Mouse (Mus musculus): ENCODE measurements at regions not wholly inside any gene's neighbourhood (a gene's known extent, or its start where the extent isn't known, plus 50 kb on each side); places are given as distances from the start of the nearest gene placed in this dataset.

GRCm38 (mm10) chr17:84129204-84129603, 58.5 kb downstream of the Zfp36l2 start:
- DNase-seq = peak; percentile 67

- DNase-seq = no peak
Measured at GRCm38 (mm10) chr17:84128262-84128661, 59.5 kb downstream of the Zfp36l2 start.

- no peak for DNase-seq
Measured at GRCm38 (mm10) chr17:84126168-84126567, 61.6 kb downstream of the Zfp36l2 start.

GRCm38 (mm10) chr17:84123161-84123560, 64.6 kb downstream of the Zfp36l2 start:
- DNase-seq = no peak

- no peak for DNase-seq
Measured at GRCm38 (mm10) chr17:84122486-84123131, 65.1 kb downstream of the Zfp36l2 start.

- no peak for DNase-seq
Measured at GRCm38 (mm10) chr17:84121291-84121690, 66.5 kb downstream of the Zfp36l2 start.

- no peak for DNase-seq
Measured at GRCm38 (mm10) chr17:84119221-84120017, 68.3 kb downstream of the Zfp36l2 start.

- no peak for DNase-seq
Measured at GRCm38 (mm10) chr17:84118781-84119180, 69.0 kb downstream of the Zfp36l2 start.

- DNase-seq = no peak
Measured at GRCm38 (mm10) chr17:84118271-84118670, 69.5 kb downstream of the Zfp36l2 start.

GRCm38 (mm10) chr17:84117756-84118155, 70.0 kb downstream of the Zfp36l2 start:
- DNase-seq = peak; percentile 44

GRCm38 (mm10) chr17:84116340-84117279, 71.1 kb downstream of the Zfp36l2 start:
- DNase-seq = no peak

- DNase-seq = no peak
Measured at GRCm38 (mm10) chr17:84115957-84116339, 71.8 kb downstream of the Zfp36l2 start.

- DNase-seq = no peak
Measured at GRCm38 (mm10) chr17:84115133-84115532, 72.6 kb downstream of the Zfp36l2 start.

GRCm38 (mm10) chr17:84114279-84114994, 73.3 kb downstream of the Zfp36l2 start:
- DNase-seq = no peak

- peak; percentile 93 for DNase-seq
Measured at GRCm38 (mm10) chr17:84113608-84114278, 74.0 kb downstream of the Zfp36l2 start.

- peak; percentile 46 for DNase-seq
Measured at GRCm38 (mm10) chr17:84112411-84113031, 75.2 kb downstream of the Zfp36l2 start.

- no peak for DNase-seq
Measured at GRCm38 (mm10) chr17:84111787-84112370, 75.9 kb downstream of the Zfp36l2 start.

GRCm38 (mm10) chr17:84110945-84111344, 76.8 kb downstream of the Zfp36l2 start:
- DNase-seq = no peak

- DNase-seq = no peak
Measured at GRCm38 (mm10) chr17:84110000-84110695, 77.6 kb downstream of the Zfp36l2 start.

- DNase-seq = no peak
Measured at GRCm38 (mm10) chr17:84107946-84108686, 79.6 kb downstream of the Zfp36l2 start.

Data from kidney, postnatal 14 days (tissue).